Mouse (Mus musculus): Measurements from ENCODE around the gene Olfr5. TPM values are rescaled to one million over a fixed set of nuclear protein-coding genes. Genes with fewer than 3 reads are reported as not detected.
"Not testable (repeated sequence)": the region's sequence is repeated elsewhere in the genome, so short reads cannot be mapped to it uniquely, and the experiment has no call there.

The Olfr5 gene
- not detected in 2 replicates for polyA plus RNA-seq (2015; fragmentation: Nextera tagmentation; extraction: Ambion mirVana)

GRCm38 (mm10) chr7:6486841-6487240, at the start of gene Olfr5:
Olfr5 (minus strand) TSS chr7:6486941.
- Histone ChIP-seq H3K4me1 (no peaks in the 10 kb centered on the region), H3K9ac (no peak within 1 kb of the TSS), H3K27me3 (no peaks in the 10 kb centered on the region), H3K36me3 (no peaks in the 10 kb centered on the region), H3K4me2 (no peak within 1 kb of the TSS), H3K9me3 (no peaks in the 10 kb centered on the region), H3K27ac (no peak within 1 kb of the TSS), H3K4me3 (no peak within 1 kb of the TSS)
- WGBS = 25% methylated on average over 2 of the region's 2 CpGs
- no peak for ATAC-seq (ENCODE audit: insufficient number of reproducible peaks, low FRiP score, low TSS enrichment, low read depth)

GRCm38 (mm10) chr7:6526141-6526540, 39.4 kb upstream of the Olfr5 start:
- Histone ChIP-seq H3K9ac (no peak overlapping the region), H3K9me3 (no peaks in the 10 kb centered on the region), H3K27ac (no peak overlapping the region), H3K27me3 (no peaks in the 10 kb centered on the region), H3K36me3 (no peaks in the 10 kb centered on the region), H3K4me1 (no peaks in the 10 kb centered on the region), H3K4me2 (no peak overlapping the region), H3K4me3 (no peak overlapping the region)
- ATAC-seq (ENCODE audit: insufficient number of reproducible peaks, low FRiP score, low TSS enrichment, low read depth) = no peak
- 65% methylated on average over 5 of the region's 5 CpGs for WGBS

GRCm38 (mm10) chr7:6525001-6525400, 38.3 kb upstream of the Olfr5 start:
- Histone ChIP-seq H3K4me1 (no peaks in the 10 kb centered on the region), H3K27ac (no peak overlapping the region), H3K27me3 (no peaks in the 10 kb centered on the region), H3K4me2 (no peak overlapping the region), H3K9me3 (no peaks in the 10 kb centered on the region), H3K36me3 (no peaks in the 10 kb centered on the region), H3K4me3 (no peak overlapping the region), H3K9ac (no peak overlapping the region)
- ATAC-seq (ENCODE audit: insufficient number of reproducible peaks, low FRiP score, low TSS enrichment, low read depth) = no peak
- 57% methylated on average over 3 of the region's 3 CpGs for WGBS

DNA sequence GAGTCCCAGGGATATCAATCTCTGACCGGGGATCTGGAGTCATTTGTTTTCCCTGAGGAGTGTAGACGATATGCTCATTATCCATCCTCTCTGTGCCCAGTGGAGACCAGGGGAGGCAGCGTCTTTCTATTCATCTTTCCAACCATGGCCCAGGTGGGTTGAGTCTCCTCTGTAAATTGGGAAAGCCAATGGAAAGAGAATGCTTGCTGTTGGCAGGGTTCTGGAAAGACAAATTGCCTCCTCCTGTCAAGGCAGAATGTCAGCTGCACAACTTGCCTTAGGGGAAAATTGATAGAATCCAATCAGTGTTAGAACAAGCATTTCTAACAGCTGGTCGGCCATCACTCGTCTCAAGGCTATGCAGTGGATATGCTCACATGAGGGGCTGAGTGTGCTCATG, 36.1 kb upstream of the Olfr5 start, which contains the start of gene Olfr1349:
Gene Olfr1349, minus strand, starts transcription at position 101 of the 400 bp plus-strand sequence.
- Histone ChIP-seq H3K9ac (no peak within 1 kb of the TSS), H3K9me3 (no peaks in the 10 kb centered on the region), H3K4me2 (no peak within 1 kb of the TSS), H3K27me3 (no peaks in the 10 kb centered on the region), H3K27ac (no peak within 1 kb of the TSS), H3K4me3 (no peak within 1 kb of the TSS), H3K4me1 (no peaks in the 10 kb centered on the region), H3K36me3 (no peaks in the 10 kb centered on the region)
- 82% methylated on average over 5 of the region's 5 CpGs for WGBS
- ATAC-seq (ENCODE audit: insufficient number of reproducible peaks, low FRiP score, low TSS enrichment, low read depth) = no peak

- Histone ChIP-seq H3K4me1 (no peaks in the 10 kb centered on the region), H3K4me2 (no peak overlapping the region), H3K36me3 (no peaks in the 10 kb centered on the region), H3K9ac (no peak overlapping the region), H3K27ac (no peak overlapping the region), H3K4me3 (no peak overlapping the region), H3K9me3 (no peaks in the 10 kb centered on the region), H3K27me3 (no peaks in the 10 kb centered on the region)
- ATAC-seq (ENCODE audit: insufficient number of reproducible peaks, low FRiP score, low TSS enrichment, low read depth) = no peak
- WGBS = 35% methylated on average over 1 of the region's 1 CpGs
Measured at GRCm38 (mm10) chr7:6521666-6522065, 34.9 kb upstream of the Olfr5 start.

- Histone ChIP-seq H3K27me3 (no peaks in the 10 kb centered on the region), H3K4me3 (no peak within 1 kb of the TSS), H3K36me3 (no peaks in the 10 kb centered on the region), H3K4me2 (no peak within 1 kb of the TSS), H3K9ac (no peak within 1 kb of the TSS), H3K27ac (no peak within 1 kb of the TSS), H3K4me1 (no peaks in the 10 kb centered on the region), H3K9me3 (peaks cover 3% of the 10 kb centered on the region; the same call in 1 of the 2 replicates)
- WGBS = 87% methylated on average over 1 of the region's 1 CpGs
- no peak for ATAC-seq (ENCODE audit: insufficient number of reproducible peaks, low FRiP score, low TSS enrichment, low read depth)
Measured at GRCm38 (mm10) chr7:6508648-6509047, 21.9 kb upstream of the Olfr5 start, which contains the start of gene Olfr1348. Olfr1348 (minus strand) TSS chr7:6508748.

GRCm38 (mm10) chr7:6499655-6500054, 12.9 kb upstream of the Olfr5 start, which contains the start of gene Olfr1347:
Olfr1347 (minus strand) TSS chr7:6499755.
- Histone ChIP-seq H3K36me3 (no peaks in the 10 kb centered on the region), H3K4me3 (no peak within 1 kb of the TSS), H3K27ac (no peak within 1 kb of the TSS), H3K9me3 (peaks cover 5% of the 10 kb centered on the region; the same call in 1 of the 2 replicates), H3K27me3 (no peaks in the 10 kb centered on the region), H3K4me1 (no peaks in the 10 kb centered on the region), H3K9ac (no peak within 1 kb of the TSS), H3K4me2 (no peak within 1 kb of the TSS)
- WGBS = 63% methylated on average over 1 of the region's 1 CpGs
- no peak for ATAC-seq (ENCODE audit: insufficient number of reproducible peaks, low FRiP score, low TSS enrichment, low read depth)

DNA sequence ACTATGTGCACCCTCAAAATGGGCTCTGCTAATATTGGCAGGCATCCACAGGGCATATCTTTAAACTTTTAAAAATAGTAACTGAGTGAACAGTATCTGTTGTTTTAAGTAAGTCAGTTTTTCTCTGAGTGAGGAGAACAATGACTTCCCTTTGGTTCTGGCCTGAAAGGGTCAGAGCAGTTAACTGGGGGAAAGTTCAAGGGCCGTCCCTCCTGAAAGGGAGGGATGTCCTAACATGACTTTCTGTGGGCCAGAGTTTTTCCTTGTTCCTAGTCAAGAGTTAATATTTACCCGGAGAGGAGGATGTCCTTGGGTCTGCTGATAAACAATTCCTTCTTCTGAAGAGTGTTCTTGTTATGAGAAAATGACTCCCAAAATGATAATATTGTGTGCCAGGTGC, 9.1 kb downstream of the Olfr5 start:
- H3K4me1 ChIP-seq; H3K27ac ChIP-seq; H3K27me3 ChIP-seq; H3K9ac ChIP-seq; H3K4me3 ChIP-seq; H3K9me3 ChIP-seq; H3K36me3 ChIP-seq; H3K4me2 ChIP-seq; ATAC-seq (ENCODE audit: insufficient number of reproducible peaks, low FRiP score, low TSS enrichment, low read depth): not testable (repeated sequence)
- 74% methylated on average over 2 of the region's 2 CpGs for WGBS

GRCm38 (mm10) chr7:6466951-6467350, 19.8 kb downstream of the Olfr5 start, which contains the start of gene Olfr1346:
Olfr1346 (plus strand) TSS chr7:6467101.
- no peak for ATAC-seq (ENCODE audit: insufficient number of reproducible peaks, low FRiP score, low TSS enrichment, low read depth)
- Histone ChIP-seq H3K36me3 (no peaks in the 10 kb centered on the region), H3K9me3 (no peaks in the 10 kb centered on the region), H3K9ac (no peak within 1 kb of the TSS), H3K4me1 (no peaks in the 10 kb centered on the region), H3K27me3 (no peaks in the 10 kb centered on the region), H3K27ac (no peak within 1 kb of the TSS), H3K4me2 (no peak within 1 kb of the TSS), H3K4me3 (no peak within 1 kb of the TSS)

DNA sequence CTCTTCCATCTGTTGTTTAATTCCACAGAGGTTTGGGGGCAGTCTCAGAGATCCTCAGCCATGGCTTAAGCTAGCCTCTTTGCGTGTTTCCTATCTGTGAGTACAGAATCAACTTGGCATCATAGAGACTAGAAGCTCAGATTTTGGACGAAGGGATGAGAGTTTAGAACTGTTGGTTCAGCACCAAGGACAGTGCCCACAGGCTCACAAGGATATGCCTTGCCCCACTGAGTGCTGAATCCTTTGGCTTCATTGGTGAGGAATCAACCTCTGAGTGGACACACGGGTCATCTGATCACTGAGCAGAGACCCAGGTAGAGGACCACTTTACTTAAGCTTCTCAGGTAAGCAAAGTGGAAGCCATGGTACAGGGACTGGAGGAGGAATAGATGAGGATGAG, 30.3 kb downstream of the Olfr5 start:
- no peak for ATAC-seq (ENCODE audit: insufficient number of reproducible peaks, low FRiP score, low TSS enrichment, low read depth)
- WGBS = 49% methylated on average over 3 of the region's 3 CpGs
- Histone ChIP-seq H3K4me2 (no peak overlapping the region), H3K4me1 (no peaks in the 10 kb centered on the region), H3K9me3 (no peaks in the 10 kb centered on the region), H3K4me3 (no peak overlapping the region), H3K9ac (no peak overlapping the region), H3K36me3 (no peaks in the 10 kb centered on the region), H3K27ac (no peak overlapping the region), H3K27me3 (no peaks in the 10 kb centered on the region)

DNA sequence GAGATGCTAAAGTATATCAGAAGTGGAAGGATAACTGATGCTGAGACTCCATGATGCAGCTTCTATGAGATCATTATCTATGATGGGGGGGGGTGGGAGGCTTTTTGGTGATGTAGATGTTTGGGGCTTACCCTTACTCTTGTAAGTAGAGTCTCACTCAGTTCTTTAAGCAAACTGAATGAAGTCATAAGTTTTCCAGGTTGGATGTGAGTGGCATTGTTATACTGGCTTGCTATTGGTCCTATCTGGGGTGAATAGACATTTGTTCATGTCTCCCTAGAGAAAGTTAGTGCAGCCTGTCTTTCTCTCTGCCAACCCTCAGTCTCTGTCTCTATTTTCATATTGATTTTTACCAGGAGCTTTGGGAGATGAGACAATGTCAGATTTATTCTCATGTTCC, 30.9 kb downstream of the Olfr5 start, which contains the start of gene Olfr1336:
Gene Olfr1336, plus strand, starts transcription at position 301 of the 400 bp plus-strand sequence.
- no peaks in the 10 kb centered on the region for H3K9me3 ChIP-seq
- no peaks in the 10 kb centered on the region for H3K4me1 ChIP-seq
- H3K4me3 ChIP-seq = no peak within 1 kb of the TSS
- ATAC-seq (ENCODE audit: insufficient number of reproducible peaks, low FRiP score, low TSS enrichment, low read depth) = no peak
- H3K27me3 ChIP-seq = no peaks in the 10 kb centered on the region
- H3K27ac ChIP-seq = no peak within 1 kb of the TSS
- H3K36me3 ChIP-seq = no peaks in the 10 kb centered on the region
- H3K9ac ChIP-seq = no peak within 1 kb of the TSS
- no peak within 1 kb of the TSS for H3K4me2 ChIP-seq

DNA sequence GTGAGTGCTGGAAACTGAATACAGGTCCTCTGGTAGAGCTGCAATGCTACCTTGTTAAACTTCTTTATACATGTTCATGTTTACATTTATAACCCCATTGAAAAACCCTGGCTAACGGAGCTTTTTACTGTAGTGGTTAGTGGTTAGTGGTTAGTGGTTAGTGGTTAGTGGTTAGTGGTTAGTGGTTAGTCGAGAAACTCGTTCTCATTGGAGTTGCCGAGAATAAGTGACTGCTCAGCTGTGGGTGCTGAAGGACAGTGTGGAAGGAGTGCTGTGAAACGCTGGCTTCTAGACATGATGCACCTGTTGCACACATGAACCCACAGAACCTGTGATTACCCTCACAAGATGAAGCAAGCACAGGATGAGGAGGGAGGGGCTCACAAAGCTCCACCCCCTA, 39.0 kb downstream of the Olfr5 start:
- no peak overlapping the region for H3K4me2 ChIP-seq
- H3K27me3 ChIP-seq = no peaks in the 10 kb centered on the region
- H3K36me3 ChIP-seq = no peaks in the 10 kb centered on the region
- H3K9ac ChIP-seq = no peak overlapping the region
- no peak overlapping the region for H3K27ac ChIP-seq
- no peak for ATAC-seq (ENCODE audit: insufficient number of reproducible peaks, low FRiP score, low TSS enrichment, low read depth)
- 81% methylated on average over 5 of the region's 5 CpGs for WGBS
- H3K4me3 ChIP-seq = no peak overlapping the region
- no peaks in the 10 kb centered on the region for H3K4me1 ChIP-seq
- no peaks in the 10 kb centered on the region for H3K9me3 ChIP-seq

- H3K27ac ChIP-seq = no peak overlapping the region
- H3K27me3 ChIP-seq = no peaks in the 10 kb centered on the region
- no peak overlapping the region for H3K4me3 ChIP-seq
- H3K4me2 ChIP-seq = no peak overlapping the region
- H3K36me3 ChIP-seq = no peaks in the 10 kb centered on the region
- H3K4me1 ChIP-seq = no peaks in the 10 kb centered on the region
- no peaks in the 10 kb centered on the region for H3K9me3 ChIP-seq
- WGBS = 70% methylated on average over 2 of the region's 2 CpGs
- no peak for ATAC-seq (ENCODE audit: insufficient number of reproducible peaks, low FRiP score, low TSS enrichment, low read depth)
- no peak overlapping the region for H3K9ac ChIP-seq
Measured at GRCm38 (mm10) chr7:6441173-6441572, 45.6 kb downstream of the Olfr5 start.
